Mouse (Mus musculus): ENCODE results near the gene Lrp5. TPM values are rescaled to one million over a fixed set of nuclear protein-coding genes. Genes with fewer than 3 reads are reported as not detected.
A peak's percentile ranks its signal among the peaks of the same experiment; 100 is the strongest.
"Not testable (repeated sequence)": the region's sequence is repeated elsewhere in the genome, so short reads cannot be mapped to it uniquely, and the experiment has no call there.

Gene Lrp5
- polyA plus RNA-seq, 1 experiment from 2014 or later, result 11.3 TPM

DNA sequence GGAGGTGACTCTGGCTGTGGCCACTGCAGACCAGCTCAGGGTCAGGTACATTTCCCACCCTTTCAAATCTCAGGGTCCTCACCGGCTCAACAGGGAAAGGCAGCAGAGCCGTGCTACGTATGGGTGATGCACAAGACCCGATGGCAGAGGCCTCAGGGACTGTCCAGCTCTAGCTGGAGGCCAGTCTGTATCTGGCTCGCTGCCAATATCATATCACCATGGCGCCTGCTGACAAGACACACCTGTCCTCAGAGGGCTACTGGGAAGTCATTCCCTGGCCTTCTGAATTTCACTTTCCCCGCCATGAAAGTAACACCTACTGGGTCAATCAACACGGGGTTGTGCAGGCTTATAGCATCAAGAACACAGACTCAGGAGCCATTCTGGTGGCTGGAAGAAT lies 74.6 kb downstream of the Lrp5 start:
- no peaks in the 10 kb centered on the region for H3K9me3 ChIP-seq (ENCODE audit: control insufficient read depth, low read depth, low read length)
- H3K4me3 ChIP-seq (ENCODE audit: low read depth, low read length), result no peak overlapping the region
- no peaks in the 10 kb centered on the region for H3K27me3 ChIP-seq (ENCODE audit: control insufficient read depth, insufficient read depth, low read length)
- 0 out of 2 replicates have a peak, but pooled peaks have one; percentile 40 for ATAC-seq (ENCODE audit: insufficient number of reproducible peaks, insufficient read depth, low FRiP score, low read depth)
- H3K4me2 ChIP-seq (replicated peaks; ENCODE audit: low read depth, low read length), result no peak overlapping the region
- H3K9ac ChIP-seq (replicated peaks; ENCODE audit: low read depth, low read length), result no peak overlapping the region
- 60% methylated on average over 8 of the region's 8 CpGs for WGBS
- peaks cover 49% of the 10 kb centered on the region for H3K36me3 ChIP-seq (ENCODE audit: control insufficient read depth, insufficient read depth, low read length)
- no peaks in the 10 kb centered on the region for H3K4me1 ChIP-seq (ENCODE audit: control insufficient read depth, insufficient read depth, low read length)
- H3K27ac ChIP-seq (ENCODE audit: low read length), result no peak overlapping the region

DNA sequence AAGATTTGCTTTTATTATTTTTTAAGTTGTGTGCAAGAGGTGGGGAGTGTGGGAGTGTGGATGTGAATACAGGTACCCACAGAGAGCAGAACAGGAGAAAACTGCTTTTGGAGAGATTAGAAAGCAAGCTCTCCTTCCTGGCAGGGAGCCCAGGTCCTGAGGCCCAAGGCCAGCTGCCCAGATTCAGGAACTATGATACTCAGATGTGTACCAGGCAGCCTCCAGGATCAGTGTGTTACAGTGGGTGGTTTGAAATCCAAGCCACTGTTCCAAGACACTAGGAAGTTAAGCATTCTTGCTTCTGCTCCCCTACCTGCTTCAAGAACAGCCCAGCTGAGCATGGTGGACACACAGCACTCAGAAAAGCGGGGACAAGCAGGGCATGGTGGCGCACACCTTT lies 75.5 kb downstream of the Lrp5 start:
- Histone ChIP-seq H3K27ac (ENCODE audit: low read length) (no peak overlapping the region), H3K36me3 (ENCODE audit: control insufficient read depth, insufficient read depth, low read length) (peaks cover 50% of the 10 kb centered on the region), H3K4me3 (ENCODE audit: low read depth, low read length) (no peak overlapping the region), H3K4me2 (replicated peaks; ENCODE audit: low read depth, low read length) (no peak overlapping the region), H3K27me3 (ENCODE audit: control insufficient read depth, insufficient read depth, low read length) (no peaks in the 10 kb centered on the region), H3K9ac (replicated peaks; ENCODE audit: low read depth, low read length) (no peak overlapping the region), H3K9me3 (ENCODE audit: control insufficient read depth, low read depth, low read length) (no peaks in the 10 kb centered on the region), H3K4me1 (ENCODE audit: control insufficient read depth, insufficient read depth, low read length) (no peaks in the 10 kb centered on the region)
- 95% methylated on average over 2 of the region's 2 CpGs for WGBS
- no peak for ATAC-seq (ENCODE audit: insufficient number of reproducible peaks, insufficient read depth, low FRiP score, low read depth)

DNA sequence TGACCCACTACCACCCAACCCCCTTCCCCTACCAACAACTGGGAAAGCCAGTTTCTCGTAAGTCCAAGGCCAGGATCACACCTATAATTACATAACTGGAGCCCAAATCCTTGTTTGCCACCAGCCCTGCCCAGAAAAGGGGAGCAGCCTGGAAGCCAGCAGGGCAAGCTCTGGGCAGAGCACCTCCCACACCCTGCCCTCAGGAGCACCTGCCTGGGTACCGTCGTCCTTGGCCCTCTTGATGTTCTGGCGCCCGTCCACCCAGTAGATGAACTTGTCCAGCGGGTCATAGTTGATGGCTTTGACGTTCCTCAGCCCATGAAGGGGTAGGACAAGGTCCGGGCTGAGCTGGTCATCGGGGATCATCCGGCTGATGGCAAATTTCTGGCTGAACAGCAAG lies 76.5 kb downstream of the Lrp5 start:
- Histone ChIP-seq H3K27me3 (ENCODE audit: control insufficient read depth, insufficient read depth, low read length) (no peaks in the 10 kb centered on the region), H3K9me3 (ENCODE audit: control insufficient read depth, low read depth, low read length) (no peaks in the 10 kb centered on the region), H3K4me1 (ENCODE audit: control insufficient read depth, insufficient read depth, low read length) (no peaks in the 10 kb centered on the region), H3K4me3 (ENCODE audit: low read depth, low read length) (no peak overlapping the region), H3K36me3 (ENCODE audit: control insufficient read depth, insufficient read depth, low read length) (peaks cover 46% of the 10 kb centered on the region), H3K27ac (ENCODE audit: low read length) (no peak overlapping the region), H3K9ac (replicated peaks; ENCODE audit: low read depth, low read length) (no peak overlapping the region), H3K4me2 (replicated peaks; ENCODE audit: low read depth, low read length) (no peak overlapping the region)
- no peak for ATAC-seq (ENCODE audit: insufficient number of reproducible peaks, insufficient read depth, low FRiP score, low read depth)
- WGBS, result 82% methylated on average over 10 of the region's 10 CpGs

- no peak for ATAC-seq (ENCODE audit: insufficient number of reproducible peaks, insufficient read depth, low FRiP score, low read depth)
- WGBS, result 89% methylated on average over 5 of the region's 5 CpGs
- peaks cover 69% of the 10 kb centered on the region for H3K36me3 ChIP-seq (ENCODE audit: control insufficient read depth, insufficient read depth, low read length)
Observed at GRCm38 (mm10) chr19:3594316-3594715, 92.0 kb downstream of the Lrp5 start.

DNA sequence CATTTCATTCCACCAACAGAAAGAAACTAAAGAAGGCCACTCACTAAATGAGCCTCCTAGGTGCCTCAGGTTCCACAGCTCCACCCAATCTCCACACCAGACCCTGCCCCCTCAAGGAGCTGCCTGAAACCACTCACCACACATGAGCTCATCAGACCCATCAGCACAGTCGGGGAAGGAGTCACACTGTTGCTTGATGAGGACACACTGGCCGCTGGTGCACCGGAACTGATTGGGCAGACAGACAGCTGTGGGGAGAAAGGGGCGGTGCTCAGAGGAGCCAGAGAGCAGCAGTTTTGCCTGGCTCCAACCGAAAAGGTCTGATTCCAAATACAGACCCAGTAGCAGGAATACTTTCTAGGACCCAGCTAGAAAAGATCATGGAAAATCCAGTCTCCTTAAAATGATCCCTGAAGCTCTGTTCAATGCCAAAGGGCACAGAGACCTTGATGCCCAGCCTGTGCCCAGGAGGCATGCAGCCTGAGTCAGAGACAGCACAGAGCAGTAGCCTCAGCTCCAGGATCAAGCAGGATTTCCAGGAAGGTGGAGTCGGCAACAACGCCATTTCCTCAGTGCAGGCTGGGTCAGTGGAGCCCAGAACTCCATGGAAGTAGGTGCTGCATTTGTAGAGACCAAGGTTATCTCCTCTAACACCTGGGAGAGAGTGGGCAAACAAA lies 92.8 kb downstream of the Lrp5 start:
- no peak overlapping the region for H3K4me2 ChIP-seq (replicated peaks; ENCODE audit: low read depth, low read length)
- no peak for ATAC-seq (ENCODE audit: insufficient number of reproducible peaks, insufficient read depth, low FRiP score, low read depth)
- no peak overlapping the region for H3K9ac ChIP-seq (replicated peaks; ENCODE audit: low read depth, low read length)
- H3K27ac ChIP-seq (ENCODE audit: low read length), result no peak overlapping the region
- H3K4me3 ChIP-seq (ENCODE audit: low read depth, low read length), result no peak overlapping the region
- no peaks in the 10 kb centered on the region for H3K27me3 ChIP-seq (ENCODE audit: control insufficient read depth, insufficient read depth, low read length)
- H3K9me3 ChIP-seq (ENCODE audit: control insufficient read depth, low read depth, low read length), result no peaks in the 10 kb centered on the region
- no peaks in the 10 kb centered on the region for H3K4me1 ChIP-seq (ENCODE audit: control insufficient read depth, insufficient read depth, low read length)
- peaks cover 64% of the 10 kb centered on the region for H3K36me3 ChIP-seq (ENCODE audit: control insufficient read depth, insufficient read depth, low read length)
- WGBS, result 89% methylated on average over 7 of the region's 7 CpGs

More at GRCm38 (mm10) chr19:3594316-3594715, 92.0 kb downstream of the Lrp5 start:
- no peaks in the 10 kb centered on the region for H3K9me3 ChIP-seq (ENCODE audit: control insufficient read depth, low read depth, low read length)
- H3K4me3 ChIP-seq (ENCODE audit: low read depth, low read length), result no peak overlapping the region
- no peaks in the 10 kb centered on the region for H3K4me1 ChIP-seq (ENCODE audit: control insufficient read depth, insufficient read depth, low read length)
- no peaks in the 10 kb centered on the region for H3K27me3 ChIP-seq (ENCODE audit: control insufficient read depth, insufficient read depth, low read length)
- H3K27ac ChIP-seq (ENCODE audit: low read length), result no peak overlapping the region
- no peak overlapping the region for H3K4me2 ChIP-seq (replicated peaks; ENCODE audit: low read depth, low read length)
- H3K9ac ChIP-seq (replicated peaks; ENCODE audit: low read depth, low read length), result no peak overlapping the region

DNA sequence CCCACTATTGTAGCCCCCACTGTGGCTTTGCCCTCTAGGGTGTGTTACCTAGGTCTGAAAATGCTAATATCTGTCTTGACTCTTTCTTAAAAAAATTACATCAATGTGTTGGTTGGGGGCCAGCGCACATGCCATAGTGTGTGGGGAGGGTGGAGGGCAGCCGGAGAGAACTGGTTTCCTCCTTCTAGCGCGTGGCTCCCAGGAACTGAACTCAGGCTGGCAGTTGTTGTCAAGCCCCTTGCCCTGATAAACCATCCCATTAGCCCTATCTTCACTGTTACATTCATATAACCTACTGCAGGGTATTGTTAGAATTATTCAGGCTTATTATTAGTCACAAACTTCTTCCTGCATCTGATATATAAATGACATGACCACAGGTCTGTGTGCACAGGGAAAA lies 96.4 kb downstream of the Lrp5 start:
- Histone ChIP-seq H3K9me3 (ENCODE audit: control insufficient read depth, low read depth, low read length) (no peaks in the 10 kb centered on the region), H3K4me2 (replicated peaks; ENCODE audit: low read depth, low read length) (no peak overlapping the region), H3K27ac (ENCODE audit: low read length) (no peak overlapping the region), H3K4me1 (ENCODE audit: control insufficient read depth, insufficient read depth, low read length) (no peaks in the 10 kb centered on the region), H3K4me3 (ENCODE audit: low read depth, low read length) (no peak overlapping the region), H3K27me3 (ENCODE audit: control insufficient read depth, insufficient read depth, low read length) (no peaks in the 10 kb centered on the region), H3K9ac (replicated peaks; ENCODE audit: low read depth, low read length) (no peak overlapping the region), H3K36me3 (ENCODE audit: control insufficient read depth, insufficient read depth, low read length) (peaks cover 65% of the 10 kb centered on the region)
- WGBS, result 97% methylated on average over 4 of the region's 4 CpGs
- no peak for ATAC-seq (ENCODE audit: insufficient number of reproducible peaks, insufficient read depth, low FRiP score, low read depth)

DNA sequence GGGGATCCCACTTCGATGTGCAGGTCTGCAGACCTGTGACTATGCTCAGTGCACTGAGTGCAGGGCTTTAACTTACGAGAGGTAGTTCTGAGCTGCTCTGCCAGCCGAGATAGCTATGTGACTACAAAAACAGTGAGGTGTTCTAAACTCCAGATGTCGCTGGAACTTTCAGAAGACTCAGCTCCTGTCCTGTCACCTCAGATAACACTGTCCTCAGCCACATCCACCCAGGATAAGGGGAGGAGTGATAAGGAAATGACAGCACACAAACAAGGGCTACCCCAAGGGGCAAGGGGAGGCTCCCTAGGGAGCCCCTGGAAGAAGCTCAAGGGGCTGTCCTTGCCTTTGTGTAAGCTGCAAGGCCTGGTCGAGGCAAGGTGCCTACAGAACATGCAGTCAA lies 96.8 kb downstream of the Lrp5 start:
- Histone ChIP-seq H3K4me1 (ENCODE audit: control insufficient read depth, insufficient read depth, low read length) (no peaks in the 10 kb centered on the region), H3K4me2 (replicated peaks; ENCODE audit: low read depth, low read length) (no peak overlapping the region), H3K9me3 (ENCODE audit: control insufficient read depth, low read depth, low read length) (no peaks in the 10 kb centered on the region), H3K36me3 (ENCODE audit: control insufficient read depth, insufficient read depth, low read length) (peaks cover 67% of the 10 kb centered on the region), H3K27me3 (ENCODE audit: control insufficient read depth, insufficient read depth, low read length) (no peaks in the 10 kb centered on the region), H3K4me3 (ENCODE audit: low read depth, low read length) (no peak overlapping the region), H3K27ac (ENCODE audit: low read length) (no peak overlapping the region), H3K9ac (replicated peaks; ENCODE audit: low read depth, low read length) (no peak overlapping the region)
- ATAC-seq (ENCODE audit: insufficient number of reproducible peaks, insufficient read depth, low FRiP score, low read depth), result no peak
- WGBS, result 78% methylated on average over 5 of the region's 5 CpGs

DNA sequence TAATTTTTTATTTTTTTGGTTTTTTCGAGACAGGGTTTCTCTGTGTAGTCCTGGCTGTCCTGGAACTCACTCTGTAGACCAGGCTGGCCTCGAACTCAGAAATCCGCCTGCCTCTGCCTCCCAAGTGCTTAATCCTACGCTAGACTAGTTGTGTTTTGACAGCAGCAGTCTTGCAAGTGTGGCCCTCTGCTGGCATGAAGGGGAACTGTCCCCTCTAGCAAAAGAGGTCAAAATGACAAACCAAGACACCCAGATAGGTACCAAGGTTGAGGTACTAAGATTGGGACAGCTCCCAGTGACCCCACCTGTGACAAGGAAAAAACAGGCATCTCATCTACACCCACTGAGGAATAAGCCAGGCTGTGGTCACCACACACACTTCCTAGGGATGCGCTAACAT lies 98.6 kb downstream of the Lrp5 start:
- H3K9ac ChIP-seq (replicated peaks; ENCODE audit: low read depth, low read length); H3K4me1 ChIP-seq (ENCODE audit: control insufficient read depth, insufficient read depth, low read length); ATAC-seq (ENCODE audit: insufficient number of reproducible peaks, insufficient read depth, low FRiP score, low read depth); H3K9me3 ChIP-seq (ENCODE audit: control insufficient read depth, low read depth, low read length); H3K27me3 ChIP-seq (ENCODE audit: control insufficient read depth, insufficient read depth, low read length); H3K27ac ChIP-seq (ENCODE audit: low read length); H3K4me2 ChIP-seq (replicated peaks; ENCODE audit: low read depth, low read length); H3K4me3 ChIP-seq (ENCODE audit: low read depth, low read length): not testable (repeated sequence)
- WGBS, result 97% methylated on average over 5 of the region's 5 CpGs
- H3K36me3 ChIP-seq (ENCODE audit: control insufficient read depth, insufficient read depth, low read length), result peaks cover 58% of the 10 kb centered on the region

DNA sequence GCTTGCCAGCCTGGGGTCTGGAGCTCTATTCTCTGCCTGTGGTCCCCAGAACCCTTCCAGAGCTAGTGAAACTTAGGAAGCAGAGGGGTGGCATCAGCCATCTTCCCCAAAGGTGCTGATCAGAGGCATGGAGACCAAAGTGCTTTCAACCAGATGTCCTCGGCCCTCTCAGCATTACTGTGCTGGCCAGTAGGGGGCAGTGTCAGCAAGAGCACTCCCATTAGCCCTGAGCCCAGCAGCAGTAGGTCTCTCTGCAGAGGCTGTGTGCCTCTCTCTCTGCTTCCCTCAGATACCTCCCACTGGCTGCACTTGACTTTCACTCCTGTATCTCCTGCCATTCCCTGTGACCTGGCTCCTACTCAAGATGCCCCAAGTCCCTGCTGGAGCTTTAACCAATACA lies 99.8 kb downstream of the Lrp5 start:
- Histone ChIP-seq H3K27me3 (ENCODE audit: control insufficient read depth, insufficient read depth, low read length) (no peaks in the 10 kb centered on the region), H3K4me1 (ENCODE audit: control insufficient read depth, insufficient read depth, low read length) (no peaks in the 10 kb centered on the region), H3K36me3 (ENCODE audit: control insufficient read depth, insufficient read depth, low read length) (peaks cover 48% of the 10 kb centered on the region), H3K4me3 (ENCODE audit: low read depth, low read length) (no peak overlapping the region), H3K9ac (replicated peaks; ENCODE audit: low read depth, low read length) (no peak overlapping the region), H3K9me3 (ENCODE audit: control insufficient read depth, low read depth, low read length) (no peaks in the 10 kb centered on the region), H3K4me2 (replicated peaks; ENCODE audit: low read depth, low read length) (no peak overlapping the region), H3K27ac (ENCODE audit: low read length) (no peak overlapping the region)
- WGBS, result 41% methylated on average over 1 of the region's 1 CpGs
- ATAC-seq (ENCODE audit: insufficient number of reproducible peaks, insufficient read depth, low FRiP score, low read depth), result no peak
